ENCODE assay signal across 8 mouse cellular contexts in genomic region chr17:86826376-86826775, GRCm38 (mm10).
"Had no signal": no experiment of that assay in that cellular context is flagged by ENCODE, and none has a peak within 500 bp of the region (broad histone marks: within the 10 kb centered on the region; RNA-seq: fewer than 3 reads in every experiment).

No protein-coding gene starts in this region.

- H3K4me2 ChIP-seq: liver, embryonic 12.5 days; neural tube, embryonic 12.5 days had no signal

- H3K27me3 ChIP-seq: neural tube, embryonic 12.5 days had no signal

- ATAC-seq: liver, embryonic 12.5 days had no signal

- H3K9me3 ChIP-seq: liver, embryonic 12.5 days; neural tube, embryonic 12.5 days had no signal

- H3K27ac ChIP-seq: kidney, postnatal 0 days; liver, embryonic 12.5 days; neural tube, embryonic 12.5 days; stomach, postnatal 0 days had no signal

- H3K9ac ChIP-seq: liver, embryonic 12.5 days; neural tube, embryonic 12.5 days had no signal

- DNase-seq: kidney, adult 11 months; kidney, adult 9 months; kidney, postnatal 36 days; midbrain, embryonic 14.5 days had no signal

- H3K4me3 ChIP-seq: liver, embryonic 12.5 days; neural tube, embryonic 12.5 days had no signal

- H3K36me3 ChIP-seq: neural tube, embryonic 12.5 days had no signal

- H3K4me1 ChIP-seq: liver, embryonic 12.5 days; neural tube, embryonic 12.5 days had no signal
